Mouse (Mus musculus) heart, embryonic 13.5 days (tissue): ENCODE measurements around the gene Tmco2. TPM values are rescaled to one million over a fixed set of nuclear protein-coding genes. Genes with fewer than 3 reads are reported as not detected.
"Not testable (repeated sequence)": the region's sequence is repeated elsewhere in the genome, so short reads cannot be mapped to it uniquely, and the experiment has no call there.

Experiments
- ATAC-seq: fragments of 200-750 bp; cut with Nextera tagmentation; 2 replicates; pipeline ENCODE4 v1.8.0; 2017; ENCODE audit warnings: moderate TSS enrichment; ENCODE audit not compliant: insufficient number of reproducible peaks, low FRiP score, low TSS enrichment; ENCODE audit errors: extremely low read depth
- H3K27ac ChIP-seq: fragments of 300-500 bp; sonication (generic); replicated peaks from 2 replicates; pipeline ENCODE4 v1.5.1; 2015; ENCODE audit warnings: moderate library complexity, mild to moderate bottlenecking, inconsistent platforms
- H3K27me3 ChIP-seq: fragments of 300-500 bp; sonication (generic); replicated peaks from 2 replicates; pipeline ENCODE4 v1.6.1; 2015; ENCODE audit warnings: mild to moderate bottlenecking, inconsistent platforms
- H3K36me3 ChIP-seq: fragments of 300-500 bp; sonication (generic); 2 replicates; pipeline ENCODE4 v1.6.1; 2015; ENCODE audit warnings: mild to moderate bottlenecking, inconsistent platforms
- H3K4me1 ChIP-seq: fragments of 300-500 bp; sonication (generic); 2 replicates; pipeline ENCODE4 v1.6.1; 2015; ENCODE audit warnings: inconsistent platforms
- H3K4me2 ChIP-seq: fragments of 300-500 bp; sonication (generic); 2 replicates; pipeline ENCODE4 v1.6.1; 2015; ENCODE audit warnings: inconsistent platforms, mild to moderate bottlenecking, moderate library complexity
- H3K4me3 ChIP-seq: fragments of 300-500 bp; sonication (generic); 2 replicates; pipeline ENCODE4 v1.5.1; 2015; ENCODE audit warnings: moderate library complexity, mild to moderate bottlenecking, inconsistent platforms
- H3K9ac ChIP-seq: fragments of 300-500 bp; sonication (generic); 2 replicates; pipeline ENCODE4 v1.6.1; 2015; ENCODE audit warnings: inconsistent platforms, mild to moderate bottlenecking, moderate library complexity
- H3K9me3 ChIP-seq: fragments of 300-500 bp; sonication (generic); 2 replicates; pipeline ENCODE4 v1.6.1; 2016; ENCODE audit warnings: inconsistent platforms
- WGBS: fragments of 180-500 bp; shearing (Covaris S2); methylation state at CpG from one replicate; pipeline ENCODE4 v1.1.7; 2015; ENCODE audit warnings: mixed read lengths; 5-methylcytosine and 5-hydroxymethylcytosine counted together
- polyA plus RNA-seq: library from polyadenylated mRNA; unstranded; fragments of >200 nt; fragmentation: Nextera tagmentation; extraction: Ambion mirVana; gene quantifications from 2 replicates; pipeline ENCODE4 v1.2.1, GENCODE M21; 2015

The Tmco2 gene
- polyA plus RNA-seq: not detected in 2 replicates

DNA sequence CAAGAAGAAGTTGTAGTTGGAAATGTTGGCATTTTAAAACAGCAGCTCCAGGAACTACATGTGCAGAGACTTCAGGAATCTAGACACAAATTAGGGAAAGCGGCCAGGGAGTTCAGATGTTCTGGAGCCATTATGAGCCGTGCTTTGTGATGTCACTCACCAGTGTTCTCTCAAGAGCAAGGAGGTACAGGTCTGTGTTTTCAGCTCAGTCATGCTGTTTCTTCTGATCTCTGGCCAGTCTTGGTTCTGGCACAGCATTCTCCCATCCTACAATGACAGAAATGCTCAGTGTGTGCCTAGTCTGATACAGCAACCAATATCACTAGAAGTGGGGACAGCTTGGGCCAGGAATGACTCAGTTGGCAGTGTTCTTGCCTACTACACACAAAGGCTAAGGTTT, at the start of gene Tmco2:
Gene Tmco2 (minus strand): TSS at position 101 of the 400 bp plus-strand sequence.
- no peak within 1 kb of the TSS for H3K9ac ChIP-seq
- 84% methylated on average over 2 of the region's 2 CpGs for WGBS
- H3K4me2 ChIP-seq: no peak within 1 kb of the TSS
- ATAC-seq: no peak
- no peak within 1 kb of the TSS for H3K4me3 ChIP-seq
- no peak within 1 kb of the TSS for H3K27ac ChIP-seq
- no peaks in the 10 kb centered on the region for H3K36me3 ChIP-seq
- H3K9me3 ChIP-seq: no peaks in the 10 kb centered on the region
- no peaks in the 10 kb centered on the region for H3K4me1 ChIP-seq
- no peaks in the 10 kb centered on the region for H3K27me3 ChIP-seq

DNA sequence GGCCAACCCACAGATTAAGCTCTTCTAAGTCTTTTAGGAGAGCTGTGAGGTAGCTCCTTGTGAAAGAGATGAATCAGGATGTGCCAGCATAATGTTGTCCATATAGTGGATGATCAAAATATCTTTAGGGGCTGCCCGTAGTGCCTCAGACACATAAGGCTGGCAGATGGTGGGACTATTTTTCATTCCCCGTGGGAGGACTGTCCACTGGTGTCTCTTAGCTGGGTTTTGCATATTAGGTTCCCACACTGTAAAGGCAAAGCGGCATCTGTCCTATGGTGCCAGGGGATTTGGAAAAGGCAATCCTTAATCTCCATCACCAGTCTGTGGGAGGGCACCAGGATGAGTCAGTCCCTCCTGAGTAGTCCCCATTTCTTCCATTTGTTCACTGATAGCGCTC, 5.7 kb downstream of the Tmco2 start:
- WGBS: 71% methylated on average over 4 of the region's 4 CpGs
- H3K4me3 ChIP-seq: no peak overlapping the region
- no peaks in the 10 kb centered on the region for H3K9me3 ChIP-seq
- H3K36me3 ChIP-seq: no peaks in the 10 kb centered on the region
- no peaks in the 10 kb centered on the region for H3K27me3 ChIP-seq
- no peak overlapping the region for H3K4me2 ChIP-seq
- H3K27ac ChIP-seq: no peak overlapping the region
- H3K4me1 ChIP-seq: peaks cover 2% of the 10 kb centered on the region
- H3K9ac ChIP-seq: no peak overlapping the region
- ATAC-seq: no peak

DNA sequence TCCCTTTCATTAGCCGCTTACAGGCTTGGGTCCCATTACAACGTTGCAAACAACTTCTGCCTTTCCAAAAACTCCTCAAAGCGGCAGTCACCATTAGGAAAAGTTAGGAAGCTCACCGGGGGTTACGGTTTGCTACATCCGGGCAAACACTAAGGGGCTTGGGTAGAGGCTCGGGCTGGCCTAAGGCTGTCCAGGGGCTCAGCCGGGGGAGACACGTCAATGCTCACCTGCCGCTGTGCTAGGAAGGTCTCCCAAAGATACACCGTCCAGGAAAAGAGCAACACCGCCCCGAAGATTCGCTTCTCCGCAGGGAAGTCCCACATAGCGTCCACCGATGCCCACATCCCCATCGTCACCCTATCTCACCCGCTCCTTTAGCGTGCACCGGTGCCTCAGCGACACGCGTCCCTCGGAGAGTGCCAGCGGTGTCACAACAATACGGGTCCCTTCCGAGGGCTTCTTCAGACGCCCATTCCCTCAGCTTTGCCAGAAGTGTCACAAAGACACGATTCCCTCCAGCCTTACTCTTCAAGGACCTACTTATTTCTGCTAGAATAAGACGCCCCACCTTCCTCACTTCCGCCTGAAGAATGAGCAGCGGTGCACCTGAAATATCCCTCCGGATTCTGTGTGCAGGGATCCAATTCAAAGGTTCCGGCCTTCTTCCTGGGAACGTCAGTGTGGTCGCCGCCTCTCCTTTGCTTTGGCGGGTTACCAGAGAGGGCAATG, 11.2 kb downstream of the Tmco2 start, which contains the start of gene Zmpste24:
Gene Zmpste24 (minus strand): TSS at position 592 of the 729 bp plus-strand sequence.
- Histone ChIP-seq H3K9ac (peak within 1 kb of the TSS; percentile 90), H3K36me3 (peaks cover 27% of the 10 kb centered on the region), H3K9me3 (no peaks in the 10 kb centered on the region), H3K4me3 (peak within 1 kb of the TSS; percentile 91), H3K27ac (peak within 1 kb of the TSS; percentile 73), H3K4me1 (peaks cover 16% of the 10 kb centered on the region), H3K4me2 (peak within 1 kb of the TSS; percentile 88), H3K27me3 (no peaks in the 10 kb centered on the region)
- ATAC-seq: no peak; the same call in none of the 2 replicates
- WGBS: under 1% methylated on average over 39 of the region's 39 CpGs

DNA sequence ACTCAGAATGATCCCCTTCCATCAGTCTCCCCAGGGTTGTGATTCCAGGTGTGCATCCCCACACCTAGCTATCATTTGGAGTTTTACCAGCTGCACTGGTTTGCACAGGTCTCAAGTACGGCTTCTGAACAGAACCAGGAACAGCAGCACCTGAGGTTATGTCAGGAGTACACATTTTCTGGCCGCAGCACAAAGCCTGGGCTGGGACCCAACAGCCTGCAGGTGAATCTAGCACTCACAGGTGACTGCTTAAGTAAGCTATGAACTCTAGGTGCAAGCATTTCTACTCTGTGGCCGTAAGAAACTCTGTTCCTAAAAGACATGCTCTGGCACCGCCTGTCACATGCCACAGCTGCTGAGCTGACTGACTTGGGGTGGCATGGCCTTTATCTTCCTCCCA, 18.8 kb downstream of the Tmco2 start:
- WGBS: 82% methylated on average over 4 of the region's 4 CpGs

DNA sequence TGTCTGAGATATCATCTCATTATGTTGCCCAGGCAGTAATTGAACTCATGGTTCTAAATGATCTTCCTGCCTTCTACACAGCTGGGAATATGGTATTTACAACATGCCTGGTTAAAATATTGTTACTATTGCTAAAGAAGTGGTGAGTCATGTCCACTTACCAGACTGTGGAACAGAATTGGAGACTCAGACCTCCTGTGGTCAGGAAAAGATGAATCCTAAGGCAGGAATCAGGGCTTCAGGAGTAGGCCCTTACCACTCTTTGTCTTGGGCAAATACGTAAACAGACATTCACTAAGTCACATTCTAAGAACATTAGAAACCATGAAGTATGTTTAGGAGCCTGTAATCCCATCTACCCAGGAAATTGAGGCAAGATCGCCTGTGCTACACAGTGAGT, 20.3 kb downstream of the Tmco2 start:
- Histone ChIP-seq H3K4me2 (no peak overlapping the region), H3K4me3 (no peak overlapping the region), H3K4me1 (no peaks in the 10 kb centered on the region), H3K9ac (no peak overlapping the region), H3K36me3 (peaks cover 85% of the 10 kb centered on the region), H3K9me3 (no peaks in the 10 kb centered on the region), H3K27ac (no peak overlapping the region), H3K27me3 (no peaks in the 10 kb centered on the region)
- no peak for ATAC-seq
- 87% methylated on average over 2 of the region's 2 CpGs for WGBS

More for the DNA sequence above, 18.8 kb downstream of the Tmco2 start:
- H3K4me3 ChIP-seq: no peak overlapping the region
- H3K9ac ChIP-seq: no peak overlapping the region
- H3K4me1 ChIP-seq: no peaks in the 10 kb centered on the region
- peaks cover 86% of the 10 kb centered on the region for H3K36me3 ChIP-seq
- no peak overlapping the region for H3K27ac ChIP-seq
- H3K4me2 ChIP-seq: no peak overlapping the region
- H3K27me3 ChIP-seq: no peaks in the 10 kb centered on the region
- no peaks in the 10 kb centered on the region for H3K9me3 ChIP-seq
- no peak for ATAC-seq

DNA sequence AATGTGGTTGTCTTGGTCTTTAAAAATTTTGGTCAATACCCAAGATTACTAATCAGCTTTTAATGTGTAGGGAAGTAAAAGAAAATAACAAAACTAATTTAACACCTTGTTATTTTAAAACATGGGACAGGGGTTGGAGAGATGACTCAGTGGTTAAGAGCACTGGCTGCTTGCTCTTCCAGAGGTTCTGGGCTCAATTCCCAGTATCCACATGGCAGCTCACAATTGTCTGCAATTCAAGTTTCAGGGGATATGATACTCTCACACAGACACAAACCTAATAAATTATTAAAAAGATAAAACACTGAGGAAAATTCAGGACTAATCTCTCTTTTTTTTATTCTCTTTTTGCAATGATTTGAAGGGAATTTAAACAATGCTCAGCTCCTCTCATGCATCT, 24.5 kb downstream of the Tmco2 start:
- Histone ChIP-seq H3K36me3 (peaks cover 86% of the 10 kb centered on the region), H3K27ac (no peak overlapping the region)
- ATAC-seq: no peak

DNA sequence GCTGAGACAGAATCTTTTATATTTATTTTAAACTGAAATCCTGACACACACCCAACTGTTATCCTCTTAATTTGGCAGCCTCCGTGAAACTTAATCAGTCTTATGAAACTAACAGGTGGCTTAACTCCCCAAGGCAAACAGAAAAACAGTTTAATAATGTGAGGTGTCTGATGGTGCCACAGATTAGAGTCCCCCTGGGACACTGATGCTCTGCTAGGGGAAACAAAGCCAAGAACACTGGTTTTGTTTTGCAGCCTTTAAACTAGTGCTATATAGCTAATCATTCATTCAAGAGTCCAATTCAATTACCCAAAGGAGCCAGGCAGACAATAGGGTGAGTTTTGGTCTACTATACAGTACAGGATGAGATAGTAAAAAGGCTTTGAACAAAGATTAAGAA, 28.6 kb downstream of the Tmco2 start:
- Histone ChIP-seq H3K9me3 (no peaks in the 10 kb centered on the region), H3K4me1 (no peaks in the 10 kb centered on the region), H3K4me2 (no peak overlapping the region), H3K27me3 (no peaks in the 10 kb centered on the region), H3K9ac (no peak overlapping the region), H3K27ac (no peak overlapping the region), H3K36me3 (peaks cover 90% of the 10 kb centered on the region), H3K4me3 (no peak overlapping the region)
- no peak for ATAC-seq
- WGBS: 79% methylated on average over 1 of the region's 1 CpGs

More for the DNA sequence above, 24.5 kb downstream of the Tmco2 start:
- Histone ChIP-seq H3K27me3 (no peaks in the 10 kb centered on the region), H3K9me3 (no peaks in the 10 kb centered on the region), H3K9ac (no peak overlapping the region), H3K4me1 (no peaks in the 10 kb centered on the region), H3K4me3 (no peak overlapping the region), H3K4me2 (no peak overlapping the region)

DNA sequence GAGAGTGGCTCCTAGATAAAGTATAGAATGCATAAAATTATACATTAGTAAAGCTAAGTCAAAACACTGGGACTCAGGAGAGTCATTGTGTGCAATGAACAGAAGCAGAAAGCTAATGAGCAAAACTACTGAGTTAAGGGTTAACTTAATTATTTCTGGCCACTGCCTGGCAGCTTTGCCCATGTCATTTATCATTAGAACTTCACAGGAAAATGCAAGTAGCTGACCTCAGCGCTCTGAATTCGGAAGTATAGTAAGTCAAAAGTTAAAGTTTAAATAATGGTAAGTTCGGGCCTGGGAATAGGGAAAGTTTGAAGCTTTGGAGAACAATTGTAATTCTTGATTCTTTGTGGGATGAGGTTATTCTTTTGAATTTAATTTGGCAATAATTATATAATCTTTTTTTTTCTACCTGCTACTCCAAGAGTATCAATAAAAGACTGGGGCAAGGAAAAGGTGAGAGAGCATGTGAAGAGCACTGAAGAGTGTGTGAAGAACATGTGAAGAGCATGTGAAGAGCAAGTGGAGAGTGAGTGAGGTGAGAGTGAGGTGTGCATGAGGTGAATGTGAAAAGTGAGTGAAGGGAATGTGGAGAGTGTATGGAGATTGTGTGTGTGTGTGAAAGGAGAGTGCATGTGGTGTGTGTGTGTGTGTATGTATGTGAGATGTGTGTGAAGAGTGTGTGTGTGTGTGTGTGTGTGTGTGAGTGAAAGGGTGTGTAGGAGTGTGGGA, 30.9 kb downstream of the Tmco2 start:
- H3K4me1 ChIP-seq: no peaks in the 10 kb centered on the region
- no peak overlapping the region for H3K4me2 ChIP-seq
- no peak overlapping the region for H3K9ac ChIP-seq
- H3K27ac ChIP-seq: no peak overlapping the region
- no peaks in the 10 kb centered on the region for H3K9me3 ChIP-seq
- no peak for ATAC-seq
- no peaks in the 10 kb centered on the region for H3K27me3 ChIP-seq
- peaks cover 90% of the 10 kb centered on the region for H3K36me3 ChIP-seq
- no peak overlapping the region for H3K4me3 ChIP-seq
- 77% methylated on average over 3 of the region's 3 CpGs for WGBS

DNA sequence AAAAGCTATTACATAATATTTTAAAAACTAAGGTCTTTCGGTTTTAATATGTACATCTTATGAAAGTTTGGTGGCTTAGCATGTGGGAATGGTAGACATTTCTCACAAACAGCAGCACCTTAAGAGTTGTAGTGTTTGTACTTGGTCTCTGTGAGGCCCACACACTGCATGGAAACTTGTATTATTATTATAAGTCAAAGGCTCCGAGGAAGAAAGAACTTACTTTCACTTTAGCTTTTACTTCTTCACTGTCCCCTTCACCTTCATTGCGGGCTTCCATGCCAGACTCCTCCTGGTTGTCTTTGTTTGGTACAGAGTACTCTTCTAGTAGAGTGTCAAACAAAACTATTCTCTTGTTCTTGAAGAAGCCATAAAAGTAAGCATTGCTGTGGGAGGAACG, 34.8 kb downstream of the Tmco2 start:
- Histone ChIP-seq H3K9me3 (no peaks in the 10 kb centered on the region), H3K27ac (no peak overlapping the region), H3K27me3 (no peaks in the 10 kb centered on the region), H3K4me2 (no peak overlapping the region), H3K9ac (no peak overlapping the region), H3K4me3 (no peak overlapping the region), H3K4me1 (no peaks in the 10 kb centered on the region), H3K36me3 (peaks cover 83% of the 10 kb centered on the region)
- no peak for ATAC-seq
- WGBS: 85% methylated on average over 4 of the region's 4 CpGs

DNA sequence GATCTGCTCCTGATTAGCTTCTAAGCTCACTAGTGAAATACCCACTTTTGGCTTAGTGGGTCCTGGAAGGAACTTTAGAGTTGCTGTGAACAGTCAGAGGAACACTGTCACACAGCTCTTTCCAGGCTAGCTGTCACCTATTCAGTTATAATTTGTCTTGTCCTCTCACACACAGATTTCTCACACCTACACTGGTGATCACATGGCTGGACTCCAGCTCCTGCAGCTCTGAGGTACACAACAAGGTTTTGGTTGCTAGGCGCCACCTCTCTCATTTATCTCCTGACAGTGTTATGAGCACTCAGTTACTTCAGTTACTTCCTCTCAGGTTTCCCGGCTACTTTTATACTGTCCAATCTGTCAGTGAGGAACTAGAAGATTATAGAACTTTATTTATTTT, 43.7 kb downstream of the Tmco2 start:
- Histone ChIP-seq H3K4me3 (no peak overlapping the region), H3K27ac (no peak overlapping the region), H3K27me3 (no peaks in the 10 kb centered on the region), H3K4me2 (no peak overlapping the region), H3K4me1 (no peaks in the 10 kb centered on the region), H3K9me3 (no peaks in the 10 kb centered on the region), H3K9ac (no peak overlapping the region), H3K36me3 (peaks cover 82% of the 10 kb centered on the region)
- 38% methylated on average over 2 of the region's 2 CpGs for WGBS
- ATAC-seq: no peak

DNA sequence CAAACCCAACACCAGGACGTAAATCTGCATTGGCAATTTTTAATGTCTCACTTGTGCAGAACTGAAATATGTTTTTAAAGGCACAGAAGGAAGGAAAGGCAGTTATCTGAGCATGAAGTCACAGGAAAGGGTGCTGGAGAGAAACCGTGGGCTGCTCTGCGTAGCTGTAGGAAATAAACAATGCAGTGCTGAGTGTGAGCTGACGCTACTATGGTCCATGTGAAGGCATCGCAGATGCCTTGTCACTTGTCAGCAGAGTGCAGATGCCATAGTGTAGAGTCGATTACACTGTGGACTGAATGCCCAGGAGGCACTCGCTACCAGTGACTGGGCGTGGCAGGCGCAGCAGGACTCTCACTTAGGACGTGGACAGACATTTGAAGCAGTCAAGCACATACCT, 49.8 kb downstream of the Tmco2 start:
- not testable (repeated sequence) for H3K27ac ChIP-seq, H3K4me1 ChIP-seq, H3K27me3 ChIP-seq, ATAC-seq, H3K4me2 ChIP-seq, H3K4me3 ChIP-seq, H3K9me3 ChIP-seq, H3K9ac ChIP-seq
- 61% methylated on average over 10 of the region's 10 CpGs for WGBS
- peaks cover 47% of the 10 kb centered on the region for H3K36me3 ChIP-seq

DNA sequence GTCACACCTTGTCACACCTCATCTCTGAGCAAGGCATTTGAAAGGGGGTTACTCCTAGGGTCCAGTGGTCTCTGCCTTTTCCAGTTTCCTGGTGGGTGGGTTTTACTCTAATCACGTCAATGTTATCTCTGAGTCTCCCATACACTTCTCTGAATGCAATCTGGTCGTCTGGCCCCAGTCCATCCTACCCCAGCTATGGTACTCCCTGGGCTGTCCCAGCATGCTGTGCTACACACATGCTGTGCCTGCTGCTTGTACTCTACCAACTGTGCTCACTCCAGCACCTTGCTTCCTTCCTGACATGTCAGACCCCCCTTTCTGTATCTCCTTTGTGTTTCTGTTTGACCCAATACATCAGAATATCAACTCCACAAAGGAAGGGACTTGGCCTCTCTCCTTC, 52.0 kb downstream of the Tmco2 start:
- Histone ChIP-seq H3K36me3 (peaks cover 29% of the 10 kb centered on the region), H3K9ac (no peak overlapping the region), H3K9me3 (no peaks in the 10 kb centered on the region), H3K27me3 (peaks cover 22% of the 10 kb centered on the region), H3K4me2 (no peak overlapping the region), H3K27ac (no peak overlapping the region), H3K4me1 (peaks cover 10% of the 10 kb centered on the region), H3K4me3 (no peak overlapping the region)
- 35% methylated on average over 2 of the region's 2 CpGs for WGBS
- ATAC-seq: no peak
